Comparison of ENCODE assay signal across 8 mouse cellular contexts in the genomic region with DNA sequence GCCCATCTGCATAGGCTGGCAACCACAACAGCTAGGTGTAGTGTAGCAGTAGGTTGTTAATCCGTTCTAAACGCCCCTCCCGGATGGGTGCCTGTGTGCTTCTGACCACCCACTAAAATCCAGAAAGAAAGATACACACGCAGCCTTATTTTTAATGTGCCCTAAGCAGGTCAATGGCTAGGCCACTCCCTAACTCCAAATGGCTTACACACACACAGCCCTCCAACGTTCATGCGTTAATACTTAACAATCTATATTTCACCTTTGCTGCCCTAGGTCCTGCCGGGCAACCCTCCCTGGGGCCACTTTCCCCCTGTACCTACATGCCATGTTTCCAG. TPM values are rescaled to one million over a fixed set of nuclear protein-coding genes. Genes with fewer than 3 reads are reported as not detected.
A peak's percentile ranks its signal among the peaks of the same experiment; 100 is the strongest.
DNase-seq lines count a peak whose midpoint lies in the region; ATAC-seq and TF ChIP-seq lines count a peak whose summit lies in the region.

No protein-coding gene starts in this region.

- peak overlapping the region; percentile 84 for H3K4me3 ChIP-seq in cerebellum, adult 2 months (replicated peaks; ENCODE audit: insufficient read depth, low read depth, low read length)
- H3K4me3 ChIP-seq in megakaryocyte, embryonic 14.5 days (replicated peaks): peak overlapping the region; percentile 95
- peak overlapping the region; percentile 51 for H3K4me3 ChIP-seq in limb, embryonic 14.5 days (replicated peaks; ENCODE audit: low read length)
- peak overlapping the region; percentile 51 for H3K4me3 ChIP-seq in stomach, embryonic 15.5 days (replicated peaks)

- WGBS in cerebellum, adult 2 months: 5% methylated on average over 7 of the region's 7 CpGs
- WGBS in limb, embryonic 14.5 days: 6% methylated on average over 7 of the region's 7 CpGs
- WGBS in stomach, embryonic 15.5 days: 8% methylated on average over 7 of the region's 7 CpGs

- no peaks in the 10 kb centered on the region for H3K27me3 ChIP-seq in cerebellum, adult 2 months (ENCODE audit: control insufficient read depth, insufficient read depth, low read length)
- peaks cover 20% of the 10 kb centered on the region for H3K27me3 ChIP-seq in megakaryocyte, embryonic 14.5 days (replicated peaks)
- H3K27me3 ChIP-seq in limb, embryonic 14.5 days (ENCODE audit: control insufficient read depth, insufficient read depth, low read length): peaks cover 24% of the 10 kb centered on the region
- H3K27me3 ChIP-seq in stomach, embryonic 15.5 days (replicated peaks): peaks cover 5% of the 10 kb centered on the region; the same call in 1 of the 2 replicates

- DNase-seq in cerebellum, adult 2 months: no peak
- no peak for DNase-seq in cerebellum, adult 9-10 months
- no peak for DNase-seq in limb, embryonic 14.5 days (ENCODE audit: low spot score)
- DNase-seq in gastrocnemius, postnatal 14 days: no peak
- no peak for DNase-seq in adrenal gland, adult 18-20 months (ENCODE audit: low spot score in 2 of 2)

- H3K4me1 ChIP-seq in cerebellum, adult 2 months (ENCODE audit: control insufficient read depth, insufficient read depth, low read length): peaks cover 16% of the 10 kb centered on the region
- H3K4me1 ChIP-seq in megakaryocyte, embryonic 14.5 days: peaks cover 97% of the 10 kb centered on the region
- peaks cover 20% of the 10 kb centered on the region for H3K4me1 ChIP-seq in limb, embryonic 14.5 days (ENCODE audit: control insufficient read depth, insufficient read depth, low read length)
- H3K4me1 ChIP-seq in stomach, embryonic 15.5 days: peaks cover 30% of the 10 kb centered on the region

- ATAC-seq in megakaryocyte, adult 5-6 weeks (ENCODE audit: poor library complexity, severe bottlenecking): no peak
- peak; percentile 34; the same call in 1 of the 2 replicates for ATAC-seq in limb, embryonic 14.5 days (ENCODE audit: low FRiP score, low read depth)
- ATAC-seq in stomach, embryonic 15.5 days (ENCODE audit: insufficient read depth, low FRiP score, low read depth): peak; percentile 34

- peak overlapping the region; percentile 80 for H3K4me2 ChIP-seq in limb, embryonic 14.5 days (replicated peaks; ENCODE audit: low read depth, low read length, severe bottlenecking)
- peak overlapping the region; percentile 77 for H3K4me2 ChIP-seq in stomach, embryonic 15.5 days

- H3K27ac ChIP-seq in cerebellum, adult 2 months (ENCODE audit: insufficient read depth, low read length): peak overlapping the region; percentile 64
- peak overlapping the region; percentile 89 for H3K27ac ChIP-seq in limb, embryonic 14.5 days (replicated peaks; ENCODE audit: low read depth, low read length)
- H3K27ac ChIP-seq in stomach, embryonic 15.5 days: peak overlapping the region; percentile 96

- no peaks in the 10 kb centered on the region for H3K9me3 ChIP-seq in megakaryocyte, embryonic 14.5 days
- no peaks in the 10 kb centered on the region for H3K9me3 ChIP-seq in limb, embryonic 14.5 days (ENCODE audit: control insufficient read depth, low read length)
- H3K9me3 ChIP-seq in stomach, embryonic 15.5 days: no peaks in the 10 kb centered on the region

- H3K9ac ChIP-seq in limb, embryonic 14.5 days (ENCODE audit: low read depth, low read length, severe bottlenecking): peak overlapping the region; percentile 62
- peak overlapping the region; percentile 47; the same call in 1 of the 2 replicates for H3K9ac ChIP-seq in stomach, embryonic 15.5 days

- H3K36me3 ChIP-seq in megakaryocyte, embryonic 14.5 days (replicated peaks; ENCODE audit: low read length): peaks cover 45% of the 10 kb centered on the region
- peaks cover 9% of the 10 kb centered on the region for H3K36me3 ChIP-seq in limb, embryonic 14.5 days (ENCODE audit: control insufficient read depth, insufficient read depth, low read length)
- H3K36me3 ChIP-seq in stomach, embryonic 15.5 days: no peaks in the 10 kb centered on the region

- intact Hi-C loops in gastrocnemius, postnatal 14 days (cut with DNase I; ENCODE audit: low total_unique reads): loop anchor here (5.0 kb wide), 1 partner anchor 44 kb away; no protein-coding TSS in a partner anchor

- no peak for TF ChIP-seq POLR2A in cerebellum, adult 2 months (IDR thresholded peaks at IDR 0.05; ENCODE audit: borderline replicate concordance, insufficient read depth, low read length)
- TF ChIP-seq POLR2A in limb, embryonic 14.5 days (IDR thresholded peaks at IDR 0.05; ENCODE audit: borderline replicate concordance, extremely low read depth, insufficient read depth, insufficient read length): no peak

- TF ChIP-seq CTCF in cerebellum, adult 2 months (IDR thresholded peaks at IDR 0.05; ENCODE audit: borderline replicate concordance, insufficient read depth, low read depth, low read length): no peak

RNA-seq across cellular contexts. Expression of a gene that starts 5.3 kb away (rescaled TPM):
- polyA plus RNA-seq in cerebellum, adult 2 months (2012; rRNA removed): 0.10 and 0.11 TPM in 2 replicates
- polyA plus RNA-seq in megakaryocyte, embryonic 14.5 days (2012; ENCODE audit: insufficient read depth, low replicate concordance): 2.9 TPM in 1 of 2 replicates, not detected in the other
- 2.7 and 10.3 TPM in 2 replicates for total RNA-seq in megakaryocyte, adult 5-6 weeks (2015)
- 6.0 and 7.2 TPM in 2 replicates for total RNA-seq in megakaryocyte, adult 5-6 weeks (2017)
- 1.9 TPM in 2 replicates for polyA plus RNA-seq in limb, embryonic 14.5 days (2012; rRNA removed)
- polyA plus RNA-seq in limb, embryonic 14.5 days (2014; fragmentation: Nextera tagmentation; extraction: Ambion mirVana): 3.7 and 4.7 TPM in 2 replicates
- polyA plus RNA-seq in stomach, embryonic 15.5 days (2015; fragmentation: Nextera tagmentation; extraction: Ambion mirVana): 2.3 and 2.5 TPM in 2 replicates
- not detected for total RNA-seq in gastrocnemius, postnatal 14 days (2021)
- not detected for total RNA-seq in adrenal gland, adult 18-20 months (2021)

RNA-seq across cellular contexts. Expression of a gene that starts 17.6 kb away (rescaled TPM):
- polyA plus RNA-seq in cerebellum, adult 2 months (2012; rRNA removed): 3.6 and 5.2 TPM in 2 replicates
- polyA plus RNA-seq in megakaryocyte, embryonic 14.5 days (2012; ENCODE audit: insufficient read depth, low replicate concordance): 2.3 and 9.4 TPM in 2 replicates
- 1.5 and 2.1 TPM in 2 replicates for total RNA-seq in megakaryocyte, adult 5-6 weeks (2015)
- total RNA-seq in megakaryocyte, adult 5-6 weeks (2017): 1.2 and 2.8 TPM in 2 replicates
- 4.8 and 5.8 TPM in 2 replicates for polyA plus RNA-seq in limb, embryonic 14.5 days (2012; rRNA removed)
- polyA plus RNA-seq in limb, embryonic 14.5 days (2014; fragmentation: Nextera tagmentation; extraction: Ambion mirVana): 0.58 and 0.65 TPM in 2 replicates
- polyA plus RNA-seq in stomach, embryonic 15.5 days (2015; fragmentation: Nextera tagmentation; extraction: Ambion mirVana): 0.64 and 1.1 TPM in 2 replicates
- total RNA-seq in gastrocnemius, postnatal 14 days (2021): under 1 TPM; 0.64 to 0.82 TPM
- total RNA-seq in adrenal gland, adult 18-20 months (2021): under 1 TPM; 0.29 to 0.66 TPM

RNA-seq across cellular contexts. Expression of a gene that starts 28.0 kb away (rescaled TPM):
- 0.11 and 0.32 TPM in 2 replicates for polyA plus RNA-seq in cerebellum, adult 2 months (2012; rRNA removed)
- polyA plus RNA-seq in megakaryocyte, embryonic 14.5 days (2012; ENCODE audit: insufficient read depth, low replicate concordance): not detected in 2 replicates
- not detected in 2 replicates for total RNA-seq in megakaryocyte, adult 5-6 weeks (2015)
- total RNA-seq in megakaryocyte, adult 5-6 weeks (2017): not detected in 2 replicates
- 4.0 and 4.2 TPM in 2 replicates for polyA plus RNA-seq in limb, embryonic 14.5 days (2012; rRNA removed)
- polyA plus RNA-seq in limb, embryonic 14.5 days (2014; fragmentation: Nextera tagmentation; extraction: Ambion mirVana): 2.4 and 2.6 TPM in 2 replicates
- 4.1 and 5.0 TPM in 2 replicates for polyA plus RNA-seq in stomach, embryonic 15.5 days (2015; fragmentation: Nextera tagmentation; extraction: Ambion mirVana)
- total RNA-seq in gastrocnemius, postnatal 14 days (2021): not detected
- under 1 TPM in 1 of 2 experiments, not detected in 1; 0.35 TPM for total RNA-seq in adrenal gland, adult 18-20 months (2021)

RNA-seq across cellular contexts. Expression of a gene that starts 38.6 kb away (rescaled TPM):
- polyA plus RNA-seq in cerebellum, adult 2 months (2012; rRNA removed): 136 and 142 TPM in 2 replicates
- polyA plus RNA-seq in megakaryocyte, embryonic 14.5 days (2012; ENCODE audit: insufficient read depth, low replicate concordance): 29.6 and 45.2 TPM in 2 replicates
- 43.6 and 57.5 TPM in 2 replicates for total RNA-seq in megakaryocyte, adult 5-6 weeks (2015)
- 216 and 221 TPM in 2 replicates for total RNA-seq in megakaryocyte, adult 5-6 weeks (2017)
- 52.4 and 74.5 TPM in 2 replicates for polyA plus RNA-seq in limb, embryonic 14.5 days (2012; rRNA removed)
- 171 TPM in 2 replicates for polyA plus RNA-seq in limb, embryonic 14.5 days (2014; fragmentation: Nextera tagmentation; extraction: Ambion mirVana)
- 154 and 168 TPM in 2 replicates for polyA plus RNA-seq in stomach, embryonic 15.5 days (2015; fragmentation: Nextera tagmentation; extraction: Ambion mirVana)
- total RNA-seq in gastrocnemius, postnatal 14 days (2021): 10 to 100 TPM; 77.4 to 78.0 TPM
- total RNA-seq in adrenal gland, adult 18-20 months (2021): 100 to 1,000 TPM; 227 to 290 TPM

RNA-seq across cellular contexts. Expression of a gene that starts 38.8 kb away (rescaled TPM):
- polyA plus RNA-seq in cerebellum, adult 2 months (2012; rRNA removed): 10.8 and 11.4 TPM in 2 replicates
- 3.3 and 5.3 TPM in 2 replicates for polyA plus RNA-seq in megakaryocyte, embryonic 14.5 days (2012; ENCODE audit: insufficient read depth, low replicate concordance)
- total RNA-seq in megakaryocyte, adult 5-6 weeks (2015): 3.5 and 3.6 TPM in 2 replicates
- 3.5 and 4.0 TPM in 2 replicates for total RNA-seq in megakaryocyte, adult 5-6 weeks (2017)
- 11.3 and 15.2 TPM in 2 replicates for polyA plus RNA-seq in limb, embryonic 14.5 days (2012; rRNA removed)
- 17.0 and 18.8 TPM in 2 replicates for polyA plus RNA-seq in limb, embryonic 14.5 days (2014; fragmentation: Nextera tagmentation; extraction: Ambion mirVana)
- polyA plus RNA-seq in stomach, embryonic 15.5 days (2015; fragmentation: Nextera tagmentation; extraction: Ambion mirVana): 14.4 and 14.6 TPM in 2 replicates
- 1 to 10 TPM; 2.6 TPM for total RNA-seq in gastrocnemius, postnatal 14 days (2021)
- total RNA-seq in adrenal gland, adult 18-20 months (2021): 1 to 10 TPM; 5.9 to 6.1 TPM
